Mouse (Mus musculus) mouse trophoblast stem cell (cell line): ENCODE data around the gene Nuak2.

Experiments used
- in situ Hi-C, 2 experiments: fragments of 300-500 bp; cut with MseI, MboI; formaldehyde crosslinking; loops; 2 replicates in 1 of 2; 3 replicates in 1 of 2; pipeline ENCODE4 v1.15.1; 2025

Gene Nuak2

GRCm38 (mm10) chr1:132298425-132298800 is 17.5 kb upstream of the Nuak2 start, which contains the start of gene Klhdc8a:
Gene Klhdc8a (plus strand): TSS chr1:132298626.
- in situ Hi-C loops: no loop called here

- in situ Hi-C loops: no loop called here
Measured at GRCm38 (mm10) chr1:132298801-132299464, 17.0 kb upstream of the Nuak2 start.

GRCm38 (mm10) chr1:132299744-132300143 is 16.2 kb upstream of the Nuak2 start:
- in situ Hi-C loops: no loop called here

- in situ Hi-C loops: no loop called here
Measured at GRCm38 (mm10) chr1:132301242-132301641, 14.7 kb upstream of the Nuak2 start.

DNA sequence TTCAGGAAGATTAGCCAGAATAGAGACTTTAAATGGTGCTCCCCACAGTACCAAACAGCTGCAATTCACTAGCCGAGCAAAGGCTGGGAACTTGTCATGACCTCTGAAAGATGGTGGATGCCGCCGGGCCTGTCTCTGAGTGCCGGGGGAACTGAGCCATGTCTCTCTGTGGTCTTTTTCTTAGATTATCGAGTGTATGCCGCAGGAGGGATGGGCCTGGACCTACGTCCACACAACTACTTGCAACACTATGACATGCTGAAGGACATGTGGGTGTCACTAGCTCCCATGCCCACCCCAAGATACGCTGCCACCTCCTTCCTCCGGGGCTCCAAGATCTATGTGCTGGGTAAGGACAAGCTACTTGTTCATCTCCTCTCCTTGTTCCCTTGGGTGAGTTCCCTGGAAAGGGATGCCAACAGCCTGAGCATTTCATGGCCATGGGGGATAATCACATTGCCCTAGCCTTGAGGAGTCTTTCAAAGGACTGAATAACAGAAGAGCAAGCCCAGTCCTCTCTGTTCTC is 13.5 kb upstream of the Nuak2 start:
- in situ Hi-C loops: no loop called here

GRCm38 (mm10) chr1:132304618-132305214 is 11.2 kb upstream of the Nuak2 start:
- in situ Hi-C loops: no loop called here

DNA sequence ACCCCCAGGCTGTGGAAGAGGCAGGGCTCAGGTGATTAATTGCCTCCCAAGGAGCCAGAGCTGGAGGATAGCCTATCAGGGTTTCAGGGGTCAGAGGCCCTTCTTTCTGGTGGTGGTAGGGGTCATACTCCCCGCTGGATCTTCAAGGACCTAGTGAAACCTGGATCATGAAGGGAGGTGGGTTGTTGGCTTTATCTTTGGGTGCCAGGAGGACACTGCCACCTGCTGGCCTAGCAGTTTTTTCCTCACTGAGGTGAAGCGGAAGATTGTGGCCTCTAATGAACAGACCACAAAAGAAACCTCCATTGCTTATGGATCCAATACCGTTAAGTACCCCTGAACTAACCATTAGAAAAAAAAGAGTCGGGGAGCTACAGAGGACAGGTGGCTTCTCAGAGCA is 9.8 kb upstream of the Nuak2 start:
- in situ Hi-C loops: no loop called here

DNA sequence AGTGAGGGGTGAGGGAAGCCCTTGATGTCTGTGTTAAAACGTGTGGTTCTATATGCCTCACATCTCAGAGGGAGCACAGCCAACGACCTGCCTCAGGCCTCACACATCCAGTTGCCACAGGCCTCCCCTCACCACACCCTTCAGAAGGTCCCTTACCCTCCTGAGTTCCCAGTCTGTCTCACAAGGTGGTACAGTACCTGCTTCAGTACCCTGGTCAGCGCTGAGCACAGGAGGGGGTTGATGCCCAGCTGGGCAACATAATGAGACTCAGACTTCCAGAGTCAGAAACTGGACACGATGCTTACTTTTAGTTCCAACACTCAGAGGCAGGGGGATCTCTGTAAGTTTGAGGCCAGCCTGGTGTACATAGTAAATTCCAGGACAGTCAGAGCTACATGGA is 9.1 kb upstream of the Nuak2 start:
- in situ Hi-C loops: no loop called here

GRCm38 (mm10) chr1:132307962-132308361 is 8.0 kb upstream of the Nuak2 start:
- in situ Hi-C loops: no loop called here

- in situ Hi-C loops: no loop called here
Measured at GRCm38 (mm10) chr1:132308674-132309073, 7.3 kb upstream of the Nuak2 start.

GRCm38 (mm10) chr1:132310754-132311153 is 5.2 kb upstream of the Nuak2 start:
- in situ Hi-C loops: loop anchor here (5.0 kb wide), 1 partner anchor 47 kb away; no protein-coding TSS in a partner anchor

DNA sequence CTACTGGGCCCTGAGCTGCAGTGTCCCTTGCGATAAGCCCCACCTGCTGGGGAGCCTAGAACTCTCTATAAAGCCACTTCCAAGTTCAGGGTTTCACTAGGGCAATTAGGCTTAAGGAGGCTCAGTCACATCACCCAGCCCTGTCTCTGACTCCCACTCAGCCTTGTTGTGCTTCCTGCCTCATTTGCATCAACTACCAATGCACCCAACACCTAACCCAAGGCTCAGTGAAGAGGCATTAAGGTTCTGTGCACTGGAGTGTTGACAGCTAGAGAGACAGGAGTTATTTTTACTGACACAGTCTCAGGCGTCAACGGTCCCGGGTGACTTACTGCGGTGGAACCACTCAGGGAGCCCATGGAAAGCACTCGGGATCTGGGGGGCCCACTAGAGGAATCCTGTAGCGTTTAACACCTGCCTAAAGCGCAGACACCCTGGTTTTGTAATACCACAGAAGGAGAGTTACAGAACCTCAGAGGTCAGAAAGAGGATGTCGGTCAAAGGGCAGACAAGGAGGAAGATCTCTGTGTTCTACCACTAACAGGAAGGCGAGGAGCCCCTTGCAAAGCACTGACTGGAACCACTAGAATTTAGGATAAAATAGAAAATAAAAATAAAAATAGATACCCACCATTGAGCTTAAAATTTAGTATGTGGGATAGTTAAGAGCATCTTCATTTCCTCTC is 4.6 kb upstream of the Nuak2 start:
- in situ Hi-C loops: loop anchor here (5.0 kb wide), 1 partner anchor 46 kb away; no protein-coding TSS in a partner anchor

DNA sequence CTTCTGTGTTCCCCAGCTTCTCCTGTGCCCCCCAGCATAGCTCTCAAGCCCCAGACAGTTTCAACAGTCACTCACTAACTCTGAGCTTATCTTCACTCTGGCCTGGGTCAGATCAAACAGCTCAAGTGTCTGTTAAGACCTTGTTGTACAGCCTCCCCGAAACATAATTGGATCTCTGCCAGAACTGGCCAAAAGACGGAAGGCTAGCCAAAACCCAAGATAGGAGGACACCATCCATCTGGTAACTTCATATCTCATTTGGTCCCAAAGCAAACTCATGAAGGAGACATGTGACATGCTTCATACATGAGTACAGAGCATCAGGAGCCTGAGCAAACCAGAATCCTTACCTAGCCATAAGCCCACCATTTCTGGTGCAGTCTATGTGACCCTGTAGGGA is 3.9 kb upstream of the Nuak2 start:
- in situ Hi-C loops: loop anchor here (5.0 kb wide), 1 partner anchor 45 kb away; no protein-coding TSS in a partner anchor

DNA sequence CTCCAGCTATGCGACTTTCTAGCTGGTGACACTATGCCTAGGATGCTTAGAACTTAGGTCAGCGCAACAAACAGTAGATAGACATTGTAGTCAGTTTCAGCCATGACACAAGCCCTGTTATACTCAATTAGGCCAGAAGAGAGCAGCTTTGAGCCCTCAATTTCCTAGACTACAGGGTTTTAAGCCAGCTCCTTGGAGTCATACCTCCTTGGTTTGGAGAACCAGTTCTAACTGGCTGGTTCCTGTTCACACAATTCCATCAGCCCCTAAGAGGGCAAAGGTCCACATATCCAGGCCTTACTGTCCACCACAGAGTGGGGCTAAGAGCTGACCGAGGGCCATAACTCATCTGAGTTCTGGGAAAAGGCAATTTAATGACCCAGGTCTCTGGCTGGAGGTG is 3.2 kb upstream of the Nuak2 start:
- in situ Hi-C loops: loop anchor here (5.0 kb wide), 1 partner anchor 45 kb away; no protein-coding TSS in a partner anchor

GRCm38 (mm10) chr1:132316625-132316994 is 684 bp downstream of the Nuak2 start:
- in situ Hi-C loops: no loop called here

DNA sequence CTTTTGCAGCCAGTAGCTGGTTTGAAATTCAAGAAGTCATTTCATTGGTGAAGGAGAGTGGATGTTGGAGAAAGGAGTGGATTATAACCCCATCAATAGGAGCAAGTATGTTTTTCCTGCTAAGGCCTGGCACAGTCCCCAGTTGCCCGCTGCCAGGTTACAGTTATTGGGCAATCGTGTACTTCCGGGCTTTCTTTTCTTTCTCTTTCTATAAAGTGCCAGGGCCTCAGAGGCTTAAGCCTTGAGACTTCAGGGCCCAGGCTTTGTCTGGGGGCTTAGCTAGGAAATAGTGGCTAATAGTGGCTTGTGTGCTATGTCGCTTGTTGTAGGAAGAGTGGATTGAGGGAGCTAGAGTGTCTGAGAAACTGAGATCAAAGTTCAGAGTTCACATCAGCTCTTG is 1.5 kb downstream of the Nuak2 start:
- in situ Hi-C loops: no loop called here

DNA sequence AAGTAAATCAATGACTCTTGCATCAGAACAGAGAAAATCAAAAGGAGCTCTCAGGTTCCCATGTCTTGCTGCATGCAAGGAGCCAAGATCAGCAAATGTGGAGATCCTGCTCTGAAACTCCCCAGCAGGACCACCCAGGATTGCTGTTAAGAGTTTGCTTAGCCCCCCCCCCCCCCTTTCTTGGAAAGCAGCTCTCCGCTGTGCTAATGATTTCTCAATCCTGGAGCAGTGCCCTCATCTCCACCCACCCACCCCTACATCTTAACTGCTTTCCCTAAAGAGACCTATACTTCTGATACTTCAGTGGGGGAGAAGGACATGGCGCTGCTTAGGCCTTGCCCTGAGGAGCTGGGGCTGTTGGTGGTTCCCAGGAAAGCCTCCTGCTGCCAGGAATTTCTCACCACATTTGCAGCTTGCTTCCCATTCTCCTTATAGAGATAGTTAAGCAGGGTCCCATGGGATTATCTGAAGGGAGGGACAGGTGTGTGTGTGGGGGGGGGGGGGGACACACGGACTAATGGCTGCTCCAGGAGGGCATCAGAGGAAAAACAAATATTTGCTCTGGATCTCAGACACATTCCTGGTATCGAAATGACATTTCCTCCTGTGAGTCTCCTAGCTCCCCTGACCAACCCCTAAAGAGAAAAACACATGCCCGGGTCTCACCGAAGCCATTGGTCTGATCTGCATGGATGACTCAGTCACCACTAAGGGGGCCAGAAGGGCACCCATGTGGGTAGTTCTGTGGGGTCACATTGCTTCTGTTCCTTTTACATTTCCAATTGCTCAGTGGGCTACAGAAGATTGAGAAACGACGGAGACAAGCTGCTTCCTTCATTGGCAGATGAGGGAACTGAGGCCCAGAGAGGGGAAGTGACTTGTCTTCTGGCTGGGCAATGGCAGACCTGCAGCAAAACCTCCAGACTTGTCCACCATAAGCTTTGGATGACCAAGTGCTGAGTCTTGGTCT is 2.3 kb downstream of the Nuak2 start:
- in situ Hi-C loops: no loop called here

GRCm38 (mm10) chr1:132319242-132319641 is 3.3 kb downstream of the Nuak2 start:
- in situ Hi-C loops: no loop called here

DNA sequence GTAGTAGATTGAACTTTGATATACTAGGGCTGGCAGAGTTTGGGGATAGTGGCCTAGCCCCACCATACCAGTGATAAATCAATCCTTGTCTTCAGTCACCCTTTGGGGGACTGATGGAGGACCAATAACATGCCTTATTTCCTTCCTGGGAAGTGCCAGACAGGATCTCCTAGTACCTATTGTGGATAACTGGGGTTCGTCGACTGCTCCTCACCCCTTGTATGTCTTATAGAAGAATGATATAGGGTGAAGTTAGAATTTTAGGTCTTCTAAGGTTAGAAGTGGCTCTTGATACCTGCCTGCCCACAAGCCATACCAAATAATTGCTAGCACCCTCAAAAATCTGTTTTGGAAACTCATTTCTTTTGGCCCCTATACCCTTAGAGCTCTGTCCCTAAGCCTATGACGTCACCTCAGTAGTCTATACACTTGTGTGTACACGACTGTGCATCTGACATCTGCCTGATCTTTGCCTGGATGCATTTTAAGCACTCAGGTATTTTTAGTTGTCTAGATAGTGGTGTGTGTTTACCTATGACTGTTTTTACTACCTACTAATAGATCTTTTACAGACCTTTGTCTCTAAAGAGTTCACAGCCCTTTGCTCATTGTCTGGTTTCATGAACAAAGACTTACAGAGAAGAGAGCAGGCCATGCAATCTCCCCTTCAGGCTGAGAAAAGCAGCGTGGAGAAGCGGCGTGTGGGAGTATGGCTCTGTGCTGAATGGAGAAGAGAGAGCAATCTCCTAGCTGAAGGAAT is 6.1 kb downstream of the Nuak2 start:
- in situ Hi-C loops: no loop called here

GRCm38 (mm10) chr1:132322711-132323542 is 7.0 kb downstream of the Nuak2 start:
- in situ Hi-C loops: no loop called here
